Mouse (Mus musculus) heart, embryonic 15.5 days (tissue): ENCODE measurements around the gene Iqgap2. TPM values are rescaled to one million over a fixed set of nuclear protein-coding genes. Genes with fewer than 3 reads are reported as not detected.

ENCODE experiments used
- ATAC-seq: fragments of 200-750 bp; cut with Nextera tagmentation; replicated peaks from 2 replicates; pipeline ENCODE4 v1.8.0; 2017; ENCODE audit warnings: low read depth, moderate TSS enrichment; ENCODE audit not compliant: insufficient number of reproducible peaks, insufficient read depth, low FRiP score
- H3K27ac ChIP-seq: fragments of 300-500 bp; sonication (generic); 2 replicates; pipeline ENCODE4 v1.5.1; 2015; ENCODE audit warnings: mild to moderate bottlenecking, inconsistent platforms
- H3K27me3 ChIP-seq: fragments of 300-500 bp; sonication (generic); 2 replicates; pipeline ENCODE4 v1.6.1; 2015; ENCODE audit warnings: inconsistent platforms
- H3K36me3 ChIP-seq: fragments of 300-500 bp; sonication (generic); 2 replicates; pipeline ENCODE4 v1.6.1; 2015; ENCODE audit warnings: mild to moderate bottlenecking, inconsistent platforms
- H3K4me1 ChIP-seq: fragments of 300-500 bp; sonication (generic); replicated peaks from 2 replicates; pipeline ENCODE4 v1.6.1; 2015; ENCODE audit warnings: inconsistent platforms
- H3K4me2 ChIP-seq: fragments of 300-500 bp; sonication (generic); 2 replicates; pipeline ENCODE4 v1.6.1; 2015; ENCODE audit warnings: inconsistent platforms, mild to moderate bottlenecking, moderate library complexity
- H3K4me3 ChIP-seq: fragments of 300-500 bp; sonication (generic); 2 replicates; pipeline ENCODE4 v1.5.1; 2015; ENCODE audit warnings: mild to moderate bottlenecking, inconsistent platforms
- H3K9ac ChIP-seq: fragments of 300-500 bp; sonication (generic); 2 replicates; pipeline ENCODE4 v1.6.1; 2015; ENCODE audit warnings: mild to moderate bottlenecking, inconsistent platforms
- H3K9me3 ChIP-seq: fragments of 300-500 bp; sonication (generic); replicated peaks from 2 replicates; pipeline ENCODE4 v1.6.1; 2016; ENCODE audit warnings: inconsistent platforms
- WGBS: fragments of 180-500 bp; shearing (Covaris S2); methylation state at CpG from one replicate; pipeline ENCODE4 v1.1.7; 2015; ENCODE audit warnings: mixed read lengths; 5-methylcytosine and 5-hydroxymethylcytosine counted together
- polyA plus RNA-seq: library from polyadenylated mRNA; unstranded; fragments of >200 nt; fragmentation: Nextera tagmentation; extraction: Ambion mirVana; gene quantifications from 2 replicates; pipeline ENCODE4 v1.2.1, GENCODE M21; 2015

Gene Iqgap2
- polyA plus RNA-seq, 1 experiment from 2014 or later: 2.4 TPM

DNA sequence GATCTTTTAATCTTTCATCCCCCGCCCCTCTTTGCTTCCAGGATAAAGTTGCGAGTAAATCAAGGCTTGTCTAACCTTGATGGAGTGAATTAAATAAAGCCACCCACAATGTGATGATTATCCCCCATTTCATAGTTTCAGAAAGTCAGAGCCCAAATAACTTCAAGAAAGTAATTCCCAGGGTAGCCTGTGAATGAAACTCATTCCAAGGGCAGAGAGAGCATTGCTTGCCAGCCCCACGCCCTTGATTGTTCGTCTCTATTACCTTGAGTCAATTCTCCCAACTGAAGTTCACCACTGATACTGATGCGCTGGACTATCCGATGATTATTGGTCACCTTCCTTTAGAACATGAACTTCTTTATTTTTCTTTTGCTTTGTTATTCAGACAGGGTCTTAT lies 4.8 kb upstream of the Iqgap2 start:
- 0 out of 2 replicates have a peak, but pooled peaks cover 4% of the 10 kb centered on the region for H3K27me3 ChIP-seq
- no peak overlapping the region for H3K27ac ChIP-seq
- no peak overlapping the region for H3K4me2 ChIP-seq
- WGBS: 85% methylated on average over 6 of the region's 6 CpGs
- H3K9ac ChIP-seq: no peak overlapping the region
- H3K4me3 ChIP-seq: no peak overlapping the region
- no peaks in the 10 kb centered on the region for H3K9me3 ChIP-seq
- ATAC-seq: no peak
- H3K4me1 ChIP-seq: peaks cover 8% of the 10 kb centered on the region
- no peaks in the 10 kb centered on the region for H3K36me3 ChIP-seq

DNA sequence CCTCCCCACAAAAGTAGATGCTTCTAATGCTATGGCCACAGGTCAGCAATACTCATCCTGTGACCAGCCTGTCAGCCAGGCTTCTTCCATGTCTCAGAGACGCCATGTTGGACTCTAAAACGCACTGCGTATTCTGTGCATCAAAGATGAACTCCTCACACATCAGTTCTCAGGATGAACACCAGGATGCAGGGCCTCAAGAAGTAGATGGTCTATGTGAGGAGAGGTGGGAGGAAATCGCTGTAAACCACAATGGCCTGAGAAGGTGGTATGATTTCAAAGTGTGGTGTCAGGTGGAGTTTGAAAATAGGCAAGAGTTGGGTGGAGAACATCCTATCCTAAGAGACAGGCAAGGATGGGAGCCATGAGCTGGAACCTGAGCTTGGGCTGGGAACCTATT lies 1.4 kb upstream of the Iqgap2 start:
- no peak for ATAC-seq
- H3K4me2 ChIP-seq: no peak overlapping the region
- H3K4me1 ChIP-seq: peaks cover 20% of the 10 kb centered on the region
- H3K27me3 ChIP-seq: 0 out of 2 replicates have a peak, but pooled peaks cover 4% of the 10 kb centered on the region
- no peaks in the 10 kb centered on the region for H3K9me3 ChIP-seq
- WGBS: 90% methylated on average over 4 of the region's 4 CpGs
- no peaks in the 10 kb centered on the region for H3K36me3 ChIP-seq
- no peak overlapping the region for H3K27ac ChIP-seq
- H3K4me3 ChIP-seq: no peak overlapping the region
- no peak overlapping the region for H3K9ac ChIP-seq

DNA sequence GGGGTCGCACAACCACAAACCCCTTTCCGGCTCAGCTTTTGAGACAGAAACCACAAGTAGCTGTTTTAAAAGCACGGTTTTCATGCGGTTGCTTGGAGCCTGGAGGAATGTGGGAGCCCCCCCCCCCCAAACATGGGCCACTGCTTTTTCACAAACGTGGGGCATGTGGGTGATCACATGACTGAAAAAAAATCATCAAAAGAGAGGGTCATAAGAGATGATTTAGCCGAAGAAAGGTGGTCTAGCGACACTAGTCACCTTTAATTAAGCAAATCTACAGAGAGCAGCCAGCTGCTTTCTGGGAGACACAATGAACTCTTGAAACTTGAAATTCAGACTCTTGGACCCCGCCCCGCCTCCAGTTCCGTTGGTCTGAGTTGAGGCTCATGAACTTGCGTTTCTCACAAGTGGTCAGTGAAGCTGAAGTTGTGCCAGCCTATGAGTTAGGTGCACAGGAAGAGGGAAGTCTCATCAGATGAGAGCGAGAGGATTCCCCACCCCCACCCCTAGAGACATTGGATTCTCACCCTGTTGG lies 956 bp upstream of the Iqgap2 start:
- no peak for ATAC-seq

DNA sequence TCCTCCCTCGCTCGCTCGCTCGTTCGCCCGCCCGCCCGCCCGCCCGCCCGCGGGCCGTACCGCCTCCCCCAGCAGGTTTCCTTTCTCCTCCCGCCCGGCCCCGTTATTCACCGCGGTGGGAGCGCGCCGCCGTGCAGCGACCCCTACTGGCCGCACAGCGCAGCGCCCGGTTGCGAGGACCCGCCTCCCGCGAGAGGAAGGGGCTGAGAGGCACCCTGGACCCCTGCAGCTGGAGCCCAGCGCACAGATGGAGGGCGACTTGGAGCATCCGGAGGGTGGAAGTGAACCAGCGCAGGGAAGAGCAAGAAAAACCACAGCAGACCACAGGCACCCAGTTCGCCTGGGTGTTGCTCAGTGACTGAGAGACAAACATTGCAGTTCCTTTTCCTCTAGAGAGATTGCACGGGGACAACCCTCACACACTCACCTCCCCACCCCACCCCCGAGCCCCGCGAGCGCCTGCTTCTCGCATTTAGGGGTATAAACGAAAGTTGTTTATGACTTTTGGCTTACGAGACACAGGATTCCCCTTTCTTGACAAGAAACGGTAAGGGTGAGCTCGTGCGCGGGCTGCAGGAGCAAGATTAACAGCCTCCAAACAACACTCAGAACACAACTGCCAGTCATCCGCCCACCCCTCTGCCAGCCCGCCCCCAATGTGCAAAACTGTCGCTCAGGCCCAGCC lies 346 bp upstream of the Iqgap2 start:
- ATAC-seq: peak; percentile 81
- Histone ChIP-seq H3K9me3 (no peaks in the 10 kb centered on the region), H3K27ac (peak overlapping the region; percentile 52; the same call in 1 of the 2 replicates), H3K9ac (peak overlapping the region; percentile 74), H3K4me2 (peak overlapping the region; percentile 100), H3K4me1 (peaks cover 20% of the 10 kb centered on the region), H3K27me3 (0 out of 2 replicates have a peak, but pooled peaks cover 4% of the 10 kb centered on the region), H3K36me3 (no peaks in the 10 kb centered on the region), H3K4me3 (peak overlapping the region; percentile 77)
- WGBS: 1% methylated on average over 51 of the region's 52 CpGs

More for the DNA sequence above, 956 bp upstream of the Iqgap2 start:
- Histone ChIP-seq H3K9ac (peak overlapping the region; percentile 74), H3K4me3 (peak overlapping the region; percentile 77), H3K27me3 (0 out of 2 replicates have a peak, but pooled peaks cover 4% of the 10 kb centered on the region), H3K36me3 (no peaks in the 10 kb centered on the region), H3K27ac (peak overlapping the region; percentile 28; the same call in 1 of the 2 replicates), H3K9me3 (no peaks in the 10 kb centered on the region), H3K4me2 (peak overlapping the region; percentile 100), H3K4me1 (peaks cover 20% of the 10 kb centered on the region)
- 22% methylated on average over 12 of the region's 12 CpGs for WGBS

DNA sequence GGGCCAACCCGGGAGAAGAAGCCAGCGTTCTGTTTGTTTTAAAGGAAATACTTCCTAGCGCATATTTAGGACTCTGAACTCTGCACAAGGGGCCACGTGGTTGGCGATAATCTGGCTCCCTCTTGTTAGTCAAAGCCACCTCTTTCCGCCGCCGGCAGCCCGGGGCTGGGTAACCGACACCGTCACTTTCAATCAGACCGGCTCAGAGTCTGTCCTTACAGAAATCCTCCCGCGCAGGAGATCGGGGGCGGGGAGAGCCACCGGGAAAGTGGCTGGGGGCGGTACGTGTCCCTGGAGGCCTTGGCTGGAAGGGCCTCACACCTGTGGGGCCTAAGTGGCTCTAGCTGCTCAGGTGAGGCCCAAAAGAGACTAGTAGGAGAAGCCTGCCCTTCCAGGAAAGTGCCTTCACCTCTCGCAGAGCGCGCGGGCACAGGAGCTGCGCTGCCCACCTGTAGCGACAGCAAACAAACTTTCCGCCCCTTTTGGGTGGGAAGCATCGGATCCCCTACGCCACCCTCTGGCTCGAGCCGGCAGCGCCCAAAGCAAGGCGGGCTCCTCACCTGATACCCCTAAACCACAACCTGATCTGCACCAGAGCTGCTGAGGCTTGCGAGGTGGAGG lies 761 bp downstream of the Iqgap2 start:
- H3K36me3 ChIP-seq: no peaks in the 10 kb centered on the region
- H3K4me3 ChIP-seq: peak overlapping the region; percentile 77
- WGBS: under 1% methylated on average over 33 of the region's 33 CpGs
- H3K4me2 ChIP-seq: peak overlapping the region; percentile 100
- no peaks in the 10 kb centered on the region for H3K9me3 ChIP-seq
- ATAC-seq: no peak
- peak overlapping the region; percentile 52; the same call in 1 of the 2 replicates for H3K27ac ChIP-seq
- H3K4me1 ChIP-seq: peaks cover 20% of the 10 kb centered on the region
- H3K9ac ChIP-seq: peak overlapping the region; percentile 74
- H3K27me3 ChIP-seq: 0 out of 2 replicates have a peak, but pooled peaks cover 4% of the 10 kb centered on the region

DNA sequence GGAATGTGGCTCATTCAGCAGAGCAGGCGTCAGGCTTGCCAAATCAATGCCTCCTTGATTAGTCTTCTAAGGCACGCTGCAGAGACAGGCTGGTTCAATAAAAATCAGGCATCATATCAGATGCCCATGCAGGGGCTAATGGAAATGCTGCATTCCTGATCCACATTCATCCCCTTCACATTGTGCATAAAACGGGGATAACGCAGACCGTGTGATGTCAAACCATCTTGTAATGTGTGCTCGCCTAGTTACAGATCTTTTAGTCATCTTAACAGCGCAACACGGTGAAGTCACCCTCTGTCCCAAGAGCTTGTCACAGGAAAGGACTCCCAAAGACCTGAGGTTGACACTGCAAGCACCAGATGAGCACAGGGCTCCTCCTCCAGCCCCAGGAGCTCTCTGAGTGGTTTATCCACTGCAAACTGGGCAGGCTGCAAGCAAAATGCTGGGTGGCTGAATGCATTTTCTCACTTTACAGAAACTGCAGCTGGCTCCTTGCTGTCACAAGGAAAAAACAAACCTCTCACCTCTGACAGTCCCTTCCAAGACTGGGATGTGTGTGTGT lies 1.7 kb downstream of the Iqgap2 start:
- H3K4me3 ChIP-seq: peak overlapping the region; percentile 23
- H3K27me3 ChIP-seq: 0 out of 2 replicates have a peak, but pooled peaks cover 4% of the 10 kb centered on the region
- no peaks in the 10 kb centered on the region for H3K36me3 ChIP-seq
- H3K9me3 ChIP-seq: no peaks in the 10 kb centered on the region
- H3K27ac ChIP-seq: no peak overlapping the region
- H3K9ac ChIP-seq: no peak overlapping the region
- H3K4me1 ChIP-seq: peaks cover 20% of the 10 kb centered on the region
- 38% methylated on average over 8 of the region's 8 CpGs for WGBS
- ATAC-seq: no peak
- peak overlapping the region; percentile 100 for H3K4me2 ChIP-seq

DNA sequence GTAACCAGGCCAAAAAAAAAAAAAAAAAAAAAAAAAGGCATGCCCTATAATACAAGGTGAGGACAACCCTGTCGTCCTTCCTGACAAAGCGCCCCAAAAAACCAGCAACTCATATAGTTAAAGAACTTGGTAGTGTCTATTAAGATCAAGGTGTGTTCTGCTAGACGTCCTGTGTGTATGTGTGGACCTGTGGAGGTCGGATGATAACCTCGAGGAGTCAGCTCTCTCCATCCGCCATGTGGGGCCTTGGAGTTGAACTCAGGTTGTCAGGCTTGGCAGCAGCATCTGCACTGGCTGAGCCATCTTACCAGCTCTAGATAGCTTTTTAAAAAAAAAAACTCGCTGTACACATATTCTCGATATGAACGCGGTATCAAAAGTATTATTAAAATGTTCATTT lies 2.4 kb downstream of the Iqgap2 start:
- H3K4me1 ChIP-seq: peaks cover 20% of the 10 kb centered on the region
- H3K4me3 ChIP-seq: no peak overlapping the region
- WGBS: 87% methylated on average over 10 of the region's 10 CpGs
- H3K9me3 ChIP-seq: no peaks in the 10 kb centered on the region
- 0 out of 2 replicates have a peak, but pooled peaks cover 4% of the 10 kb centered on the region for H3K27me3 ChIP-seq
- H3K4me2 ChIP-seq: no peak overlapping the region
- no peak for ATAC-seq
- no peaks in the 10 kb centered on the region for H3K36me3 ChIP-seq
- no peak overlapping the region for H3K9ac ChIP-seq
- no peak overlapping the region for H3K27ac ChIP-seq

DNA sequence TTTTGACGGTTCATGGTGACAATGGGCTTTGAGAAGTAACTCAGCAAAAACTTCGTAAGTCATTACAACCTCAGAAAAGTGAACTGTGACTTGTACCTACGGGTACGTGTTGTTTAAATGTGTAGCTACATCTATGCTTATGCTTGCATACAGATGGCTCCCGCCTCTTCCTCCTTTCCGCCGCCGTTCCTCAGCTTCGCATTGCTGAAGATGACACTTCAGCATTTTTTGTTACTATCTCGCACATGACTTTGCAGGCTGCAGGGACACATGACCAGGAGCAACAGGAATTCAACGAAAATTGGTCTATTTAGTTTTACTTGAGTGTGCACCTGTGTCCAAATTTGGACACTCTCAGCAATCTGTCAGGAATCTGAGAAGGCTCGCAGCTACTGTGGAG lies 3.1 kb downstream of the Iqgap2 start:
- Histone ChIP-seq H3K27me3 (0 out of 2 replicates have a peak, but pooled peaks cover 3% of the 10 kb centered on the region), H3K4me1 (peaks cover 20% of the 10 kb centered on the region), H3K9me3 (no peaks in the 10 kb centered on the region), H3K27ac (no peak overlapping the region), H3K4me2 (no peak overlapping the region), H3K36me3 (no peaks in the 10 kb centered on the region), H3K9ac (no peak overlapping the region), H3K4me3 (no peak overlapping the region)
- no peak for ATAC-seq
- 88% methylated on average over 12 of the region's 12 CpGs for WGBS

DNA sequence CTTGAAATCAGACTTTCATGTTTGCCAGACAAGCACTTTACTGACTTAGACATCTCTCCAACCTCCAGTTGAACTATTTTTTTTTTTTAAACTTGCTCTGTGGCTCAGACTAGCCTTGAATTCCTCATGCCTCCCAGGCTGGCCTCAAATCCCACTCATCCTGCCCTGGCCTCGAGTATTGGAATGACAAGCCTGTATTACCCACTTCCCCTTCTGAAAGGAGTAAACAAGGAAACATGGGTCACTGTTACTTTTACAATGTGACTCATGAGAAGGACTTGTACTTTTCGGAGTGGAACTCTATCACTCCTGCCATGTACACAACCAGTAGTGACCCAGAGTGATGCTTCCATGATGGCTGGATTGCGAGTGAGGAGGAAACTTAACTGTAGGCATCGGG lies 3.6 kb downstream of the Iqgap2 start:
- H3K4me3 ChIP-seq: no peak overlapping the region
- no peaks in the 10 kb centered on the region for H3K27me3 ChIP-seq
- 73% methylated on average over 4 of the region's 4 CpGs for WGBS
- no peak for ATAC-seq
- peaks cover 20% of the 10 kb centered on the region for H3K4me1 ChIP-seq
- no peak overlapping the region for H3K9ac ChIP-seq
- H3K27ac ChIP-seq: no peak overlapping the region
- no peaks in the 10 kb centered on the region for H3K9me3 ChIP-seq
- H3K4me2 ChIP-seq: no peak overlapping the region
- no peaks in the 10 kb centered on the region for H3K36me3 ChIP-seq

DNA sequence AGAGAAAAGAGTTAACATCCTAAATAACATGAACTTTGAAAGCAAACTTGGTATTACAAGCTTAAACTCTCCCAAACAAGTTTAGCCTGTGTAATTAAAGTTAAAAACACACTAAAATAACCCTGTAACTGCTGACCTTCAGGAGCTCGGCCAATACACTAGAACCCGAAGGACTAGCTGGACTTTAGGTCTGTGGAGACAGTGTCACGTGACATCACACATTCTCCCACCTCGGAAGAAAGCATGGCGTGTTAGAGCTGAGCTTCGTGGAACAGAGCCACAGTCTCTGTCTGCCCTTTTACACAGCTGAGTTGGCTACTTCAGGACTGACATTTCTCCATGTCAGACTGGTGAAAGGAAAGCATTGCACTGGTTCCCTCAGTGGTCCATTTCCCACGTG lies 4.3 kb downstream of the Iqgap2 start:
- no peak overlapping the region for H3K4me3 ChIP-seq
- no peaks in the 10 kb centered on the region for H3K27me3 ChIP-seq
- H3K27ac ChIP-seq: no peak overlapping the region
- H3K4me1 ChIP-seq: peaks cover 15% of the 10 kb centered on the region
- no peak overlapping the region for H3K4me2 ChIP-seq
- H3K9me3 ChIP-seq: no peaks in the 10 kb centered on the region
- ATAC-seq: no peak
- 79% methylated on average over 7 of the region's 7 CpGs for WGBS
- H3K9ac ChIP-seq: no peak overlapping the region
- H3K36me3 ChIP-seq: no peaks in the 10 kb centered on the region

DNA sequence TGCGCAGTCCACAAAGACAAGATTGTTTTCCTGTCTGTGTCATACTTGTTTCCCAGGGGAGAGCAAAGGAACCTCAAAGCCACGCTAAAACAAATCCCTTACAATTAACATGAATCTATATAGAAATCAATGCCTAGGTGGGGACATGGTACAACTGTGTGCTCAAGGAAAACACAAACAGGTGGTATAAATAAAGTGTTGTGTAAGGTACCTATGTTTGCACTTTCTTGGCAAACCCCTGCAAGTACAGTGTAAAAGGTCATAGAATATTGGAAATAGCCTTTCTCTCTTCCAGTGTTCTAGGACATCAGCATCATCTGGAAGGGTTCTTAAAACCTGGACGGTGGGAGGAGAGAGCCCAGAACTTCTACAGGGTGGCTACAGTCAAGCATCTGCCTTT lies 7.3 kb downstream of the Iqgap2 start:
- WGBS: 83% methylated on average over 3 of the region's 3 CpGs
- Histone ChIP-seq H3K36me3 (no peaks in the 10 kb centered on the region), H3K4me1 (no peaks in the 10 kb centered on the region), H3K4me2 (no peak overlapping the region), H3K9me3 (no peaks in the 10 kb centered on the region), H3K4me3 (no peak overlapping the region), H3K27me3 (no peaks in the 10 kb centered on the region), H3K9ac (no peak overlapping the region), H3K27ac (no peak overlapping the region)
- no peak for ATAC-seq
